Mouse (Mus musculus) layer of hippocampus, adult 18-20 months (tissue): ENCODE results near the gene Cdkl3. TPM values are rescaled to one million over a fixed set of nuclear protein-coding genes. Genes with fewer than 3 reads are reported as not detected.
"Not testable (repeated sequence)": the region's sequence is repeated elsewhere in the genome, so short reads cannot be mapped to it uniquely, and the experiment has no call there.

Experiments
- DNase-seq, 2 experiments: peaks; one replicate each; pipeline ENCODE4 v3.0.0; 2022; ENCODE audit warnings: low spot score in 2 of 2
- microRNA-seq, 2 experiments: library from miRNA; unstranded; fragments of <30 nt; microRNA quantifications; one replicate each; pipeline ENCODE4 v1.2.0; 2021
- total RNA-seq, 2 experiments: library from RNA; stranded (reverse); gene quantifications; 2 replicates each; pipeline ENCODE4 v1.2.3; 2021

Cdkl3 gene
- total RNA-seq, 2 experiments from 2014 or later: 14.0 to 16.7 TPM

DNA sequence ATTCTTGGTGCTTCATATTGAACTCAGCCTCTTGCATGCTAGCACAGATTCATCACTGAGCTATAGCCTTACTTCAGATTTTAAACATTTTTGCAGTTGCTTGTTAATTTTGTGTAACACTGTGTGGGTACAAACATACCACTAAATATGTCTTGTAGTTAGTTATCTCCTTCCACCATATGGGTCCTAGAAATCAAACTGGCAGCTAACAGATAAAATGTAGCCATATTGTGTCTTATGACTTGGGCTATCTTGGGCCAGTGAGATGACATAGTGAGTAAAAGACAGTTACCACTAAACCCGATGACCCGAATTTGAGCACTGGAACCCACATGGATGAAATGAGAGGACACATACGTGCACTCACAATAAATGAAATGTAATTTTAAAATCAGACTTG is 111.5 kb downstream of the Cdkl3 start:
- no peak for DNase-seq

DNA sequence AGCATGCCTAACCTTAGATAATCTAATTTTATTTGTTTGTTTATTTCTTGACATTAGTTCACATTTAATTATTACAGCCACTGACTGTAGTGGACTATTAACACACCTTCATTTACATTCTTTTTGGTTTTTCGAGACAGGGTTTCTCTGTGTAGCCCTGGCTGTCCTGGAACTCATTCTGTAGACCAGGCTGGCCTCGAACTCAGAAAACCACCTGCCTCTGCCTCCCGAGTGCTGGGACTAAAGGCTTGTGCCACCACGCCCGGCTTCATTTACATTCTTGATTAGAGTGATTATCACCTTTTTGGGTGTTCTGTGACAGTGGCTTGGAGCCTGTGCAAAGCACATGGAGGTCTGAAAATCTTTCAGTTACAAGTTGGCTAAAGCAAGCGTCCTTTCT is 112.1 kb downstream of the Cdkl3 start:
- not testable (repeated sequence) for DNase-seq

DNA sequence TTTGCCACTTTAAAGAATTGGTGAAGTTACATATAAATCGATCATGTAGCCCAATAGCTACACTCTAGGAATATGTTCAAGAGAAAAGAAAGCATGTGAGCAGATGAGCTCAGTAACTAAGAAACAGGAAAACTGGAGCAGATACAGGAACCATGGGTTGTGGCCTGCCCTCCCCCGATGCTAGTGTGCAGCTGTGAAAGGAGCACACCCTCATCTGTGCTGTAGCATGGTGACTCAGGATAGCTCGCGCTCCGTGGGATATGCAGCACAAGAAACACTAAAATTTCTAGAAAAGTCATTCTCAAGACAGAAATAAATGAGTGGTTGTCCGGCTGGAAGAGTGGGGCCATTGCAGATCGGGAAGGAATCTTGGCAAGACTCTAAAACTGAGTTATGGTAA is 113.1 kb downstream of the Cdkl3 start:
- no peak for DNase-seq

GRCm38 (mm10) chr11:52120415-52120814 is 116.4 kb downstream of the Cdkl3 start:
- DNase-seq: not testable (repeated sequence)

GRCm38 (mm10) chr11:52122045-52122444 is 118.0 kb downstream of the Cdkl3 start:
- DNase-seq: no peak

- no peak for DNase-seq
These were observed 120.4 kb downstream of the Cdkl3 start for GRCm38 (mm10) chr11:52124468-52124867.

DNA sequence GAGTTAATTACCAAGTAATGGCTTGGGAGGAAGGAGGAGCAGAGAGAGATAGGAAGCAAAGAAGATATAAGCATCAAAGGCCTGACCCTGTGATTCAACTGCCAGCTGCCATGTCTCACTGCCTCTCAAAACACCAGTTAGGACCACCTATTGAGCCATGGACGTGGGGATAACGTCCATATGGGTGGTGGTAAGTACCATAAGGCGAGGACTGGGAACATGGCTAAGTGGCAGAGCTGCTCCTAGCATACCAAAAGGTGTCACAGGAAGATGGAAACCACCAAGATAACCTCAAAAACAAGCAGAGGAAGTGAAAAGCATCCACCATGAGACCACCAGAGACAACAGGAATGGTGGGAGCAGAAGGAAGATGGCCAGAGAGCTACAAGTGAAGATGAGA is 123.1 kb downstream of the Cdkl3 start:
- DNase-seq: no peak

DNA sequence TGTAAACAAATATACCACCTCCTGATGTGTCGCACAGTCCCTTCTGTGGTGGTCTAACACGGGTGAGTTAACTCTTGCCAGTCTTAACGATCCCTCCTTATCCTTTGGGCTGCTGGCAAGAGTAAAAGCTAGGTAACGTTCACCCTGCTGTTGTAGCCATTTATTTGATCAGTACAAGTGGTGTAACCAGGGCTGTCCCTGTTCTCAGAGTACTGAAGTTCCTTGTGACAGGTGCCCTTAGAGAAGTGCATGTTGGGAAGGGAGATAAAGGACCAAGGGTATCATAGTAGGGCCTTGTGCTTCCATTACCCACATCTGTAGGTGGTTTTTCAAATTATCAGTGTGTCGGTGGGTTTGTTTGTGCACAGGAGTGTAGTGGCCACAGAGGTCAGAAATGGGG is 123.7 kb downstream of the Cdkl3 start:
- no peak for DNase-seq

- peak in 1 of 2 experiments; percentile 31 for DNase-seq
These were observed 124.5 kb downstream of the Cdkl3 start for GRCm38 (mm10) chr11:52128316-52129061.

DNA sequence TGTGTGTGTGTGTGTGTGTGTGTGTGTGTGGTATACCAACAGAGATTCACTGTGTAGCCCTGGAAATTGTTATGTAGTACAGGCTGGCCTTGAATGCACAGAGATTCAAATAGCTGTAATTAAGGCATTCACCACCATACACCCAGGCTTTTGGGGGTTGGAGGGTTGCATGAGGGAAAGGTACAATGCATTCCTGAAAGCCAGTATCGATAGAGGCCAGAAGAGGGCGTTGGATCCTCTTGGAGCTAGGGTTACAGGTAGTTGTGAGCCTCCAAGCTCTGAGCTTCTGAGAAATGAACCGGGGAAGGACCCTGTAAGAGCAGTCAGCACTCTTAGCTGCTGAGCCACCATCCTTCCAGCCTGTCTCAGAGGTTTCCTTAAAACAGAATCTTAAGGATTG is 125.2 kb downstream of the Cdkl3 start:
- DNase-seq: peak in 1 of 2 experiments; percentile 28

GRCm38 (mm10) chr11:52129621-52130450 is 125.8 kb downstream of the Cdkl3 start:
- DNase-seq: peak; percentile 51 to 63

- DNase-seq: no peak
These were observed 126.5 kb downstream of the Cdkl3 start for GRCm38 (mm10) chr11:52130451-52131068.

Small RNA genes within 50 kb of the gene (microRNA-seq; reads per million reads assigned to microRNA genes)
- gene Gm24157 (0 reads per million in 2 experiments), gene Mir3061 (4.9 to 13.3 reads per million in 2 experiments)

Other genes starting within 250 kb of the Cdkl3 start
- gene Sec24a, start 240.6 kb upstream of the Cdkl3 start, total RNA-seq: 10 to 100 TPM; 17.8 to 19.4 TPM
- 10 to 100 TPM; 64.5 to 65.9 TPM for gene Sar1b, start 240.5 kb upstream of the Cdkl3 start, total RNA-seq
- gene Jade2, start 146.6 kb upstream of the Cdkl3 start, total RNA-seq: 10 to 100 TPM; 54.5 to 60.0 TPM
- 10 to 100 TPM; 40.6 to 44.1 TPM for gene Cdkn2aipnl, start 36.6 kb upstream of the Cdkl3 start, total RNA-seq
- gene Ube2b, start 3.5 kb upstream of the Cdkl3 start, total RNA-seq: 100 to 1,000 TPM; 186 to 195 TPM
- gene Ppp2ca, start 94.5 kb downstream of the Cdkl3 start, total RNA-seq: 100 to 1,000 TPM; 107 to 108 TPM
- gene Olfr1373, start 141.3 kb downstream of the Cdkl3 start, total RNA-seq: not detected
- gene Olfr1371, start 209.8 kb downstream of the Cdkl3 start, total RNA-seq: not detected
- 100 to 1,000 TPM; 461 to 470 TPM for gene Skp1a, start 227.8 kb downstream of the Cdkl3 start, total RNA-seq